Mouse (Mus musculus) embryonic facial prominence, embryonic 14.5 days (tissue): ENCODE measurements around the gene Myo10. TPM values are rescaled to one million over a fixed set of nuclear protein-coding genes. Genes with fewer than 3 reads are reported as not detected.
A peak's percentile ranks its signal among the peaks of the same experiment; 100 is the strongest.

ENCODE experiments used
- ATAC-seq: fragments of 200-750 bp; cut with Nextera tagmentation; 2 replicates; pipeline ENCODE4 v1.8.0; 2017; ENCODE audit warnings: low read depth, moderate number of reproducible peaks, moderate TSS enrichment
- DNase-seq: peaks from one replicate; pipeline ENCODE4 v3.0.0-alpha.2; 2015; ENCODE audit warnings: low spot score
- H3K27ac ChIP-seq: fragments of 300-500 bp; sonication (generic); replicated peaks from 2 replicates; pipeline ENCODE4 v1.5.1; 2014; ENCODE audit warnings: low read depth, mild to moderate bottlenecking, low read length, moderate library complexity
- H3K27me3 ChIP-seq: fragments of 300-500 bp; sonication (generic); replicated peaks from 2 replicates; pipeline ENCODE4 v1.6.1; 2014; ENCODE audit warnings: low read length; ENCODE audit not compliant: control insufficient read depth, insufficient read depth
- H3K36me3 ChIP-seq: fragments of 300-500 bp; sonication (generic); 2 replicates; pipeline ENCODE4 v1.6.1; 2014; ENCODE audit warnings: low read length, mixed read lengths; ENCODE audit not compliant: control insufficient read depth, insufficient read depth
- H3K4me1 ChIP-seq: fragments of 300-500 bp; sonication (generic); 2 replicates; pipeline ENCODE4 v1.6.1; 2014; ENCODE audit warnings: antibody characterized with exemption, low read length; ENCODE audit not compliant: control insufficient read depth, insufficient read depth
- H3K4me2 ChIP-seq: fragments of 300-500 bp; sonication (generic); 2 replicates; pipeline ENCODE4 v1.6.1; 2014; ENCODE audit warnings: low read depth, mild to moderate bottlenecking, low read length, moderate library complexity, mixed read lengths
- H3K4me3 ChIP-seq: fragments of 300-500 bp; sonication (generic); 2 replicates; pipeline ENCODE4 v1.5.1; 2014; ENCODE audit warnings: low read depth, mild to moderate bottlenecking, low read length
- H3K9ac ChIP-seq: fragments of 300-500 bp; sonication (generic); 2 replicates; pipeline ENCODE4 v1.6.1; 2014; ENCODE audit warnings: low read depth, mild to moderate bottlenecking, low read length, moderate library complexity, mixed read lengths
- H3K9me3 ChIP-seq: fragments of 300-500 bp; sonication (generic); 2 replicates; pipeline ENCODE4 v1.6.1; 2016; ENCODE audit warnings: low read length; ENCODE audit not compliant: control insufficient read depth
- WGBS: fragments of 180-500 bp; shearing (Covaris S2); extraction: QIAGEN DNeasy Blood & Tissue Kit; methylation state at CpG from one replicate; pipeline ENCODE4 v1.1.7; 2014; 5-methylcytosine and 5-hydroxymethylcytosine counted together
- polyA plus RNA-seq: library from polyadenylated mRNA; unstranded; fragments of >200 nt; fragmentation: Nextera tagmentation; extraction: Ambion mirVana; gene quantifications from 2 replicates; pipeline ENCODE4 v1.2.1, GENCODE M21; 2014

Gene Myo10
- polyA plus RNA-seq, 1 experiment from 2014 or later, result 41.8 TPM

GRCm38 (mm10) chr15:25736531-25736930 lies 114.2 kb downstream of the Myo10 start:
- H3K27me3 ChIP-seq, result no peaks in the 10 kb centered on the region
- H3K9me3 ChIP-seq, result no peaks in the 10 kb centered on the region
- H3K4me2 ChIP-seq, result no peak overlapping the region
- no peak overlapping the region for H3K4me3 ChIP-seq
- WGBS, result 79% methylated on average over 6 of the region's 6 CpGs
- no peak overlapping the region for H3K9ac ChIP-seq
- no peaks in the 10 kb centered on the region for H3K4me1 ChIP-seq
- H3K27ac ChIP-seq, result no peak overlapping the region
- no peak for DNase-seq
- ATAC-seq, result no peak
- H3K36me3 ChIP-seq, result peaks cover 78% of the 10 kb centered on the region

GRCm38 (mm10) chr15:25740271-25740670 lies 117.9 kb downstream of the Myo10 start:
- Histone ChIP-seq H3K4me2 (no peak overlapping the region), H3K27me3 (no peaks in the 10 kb centered on the region), H3K36me3 (peaks cover 87% of the 10 kb centered on the region), H3K4me3 (no peak overlapping the region), H3K27ac (no peak overlapping the region), H3K9me3 (no peaks in the 10 kb centered on the region), H3K9ac (no peak overlapping the region), H3K4me1 (no peaks in the 10 kb centered on the region)
- ATAC-seq, result no peak
- no peak for DNase-seq
- 50% methylated on average over 4 of the region's 4 CpGs for WGBS

DNA sequence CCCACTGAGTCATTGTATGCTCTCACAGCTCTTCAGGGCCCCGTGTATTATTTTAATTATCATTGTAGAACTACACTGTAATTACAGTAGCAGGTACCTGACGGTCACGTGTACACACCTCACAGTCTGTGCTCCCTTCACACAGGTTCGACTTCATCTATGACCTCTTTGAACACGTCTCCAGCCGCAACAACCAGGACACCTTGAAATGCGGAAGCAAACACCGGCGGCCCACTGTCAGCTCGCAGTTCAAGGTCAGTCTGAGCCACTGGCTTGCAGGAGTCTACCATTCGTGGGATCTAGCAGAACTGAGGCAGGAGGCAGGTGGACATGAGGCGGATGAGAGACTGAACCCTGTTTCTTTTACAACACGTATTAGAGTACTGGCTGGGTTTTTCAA lies 119.9 kb downstream of the Myo10 start:
- Histone ChIP-seq H3K9ac (no peak overlapping the region), H3K27me3 (no peaks in the 10 kb centered on the region), H3K4me1 (no peaks in the 10 kb centered on the region), H3K36me3 (peaks cover 81% of the 10 kb centered on the region), H3K9me3 (no peaks in the 10 kb centered on the region), H3K4me3 (no peak overlapping the region), H3K27ac (no peak overlapping the region), H3K4me2 (no peak overlapping the region)
- ATAC-seq (no peak), DNase-seq (no peak)
- 88% methylated on average over 13 of the region's 13 CpGs for WGBS

GRCm38 (mm10) chr15:25751510-25751909 lies 129.2 kb downstream of the Myo10 start:
- no peak overlapping the region for H3K4me2 ChIP-seq
- H3K27ac ChIP-seq, result no peak overlapping the region
- H3K4me3 ChIP-seq, result no peak overlapping the region
- DNase-seq (no peak), ATAC-seq (no peak)
- 0 out of 2 replicates have a peak, but pooled peaks cover 3% of the 10 kb centered on the region for H3K4me1 ChIP-seq
- H3K9ac ChIP-seq, result no peak overlapping the region
- H3K36me3 ChIP-seq, result peaks cover 29% of the 10 kb centered on the region; the same call in 1 of the 2 replicates
- H3K9me3 ChIP-seq, result peaks cover 3% of the 10 kb centered on the region; the same call in 1 of the 2 replicates
- 54% methylated on average over 10 of the region's 11 CpGs for WGBS
- H3K27me3 ChIP-seq, result no peaks in the 10 kb centered on the region

DNA sequence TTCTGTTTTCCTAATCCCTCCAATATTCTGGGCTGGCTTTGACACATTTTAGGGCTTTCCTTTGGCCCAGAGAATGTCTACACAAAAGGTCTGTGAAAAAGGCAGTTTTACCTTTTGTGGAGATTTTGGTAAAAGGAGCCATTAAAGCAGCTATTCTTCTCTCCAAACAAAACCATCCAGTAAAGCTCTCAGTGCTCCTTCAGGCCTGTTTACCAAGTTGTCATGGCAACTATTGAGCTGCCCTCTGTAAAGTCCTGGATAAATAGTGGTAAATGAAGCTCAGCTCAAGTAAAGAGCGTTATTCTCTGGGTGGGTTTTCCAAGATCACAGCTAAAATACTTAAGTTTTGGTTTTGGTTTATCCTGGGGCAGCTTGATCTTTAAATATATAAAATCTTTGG lies 130.3 kb downstream of the Myo10 start:
- 45% methylated on average over 1 of the region's 1 CpGs for WGBS

GRCm38 (mm10) chr15:25753003-25753402 lies 130.7 kb downstream of the Myo10 start:
- H3K27ac ChIP-seq, result no peak overlapping the region
- peaks cover 27% of the 10 kb centered on the region; the same call in 1 of the 2 replicates for H3K36me3 ChIP-seq
- H3K9ac ChIP-seq, result no peak overlapping the region
- H3K4me2 ChIP-seq, result no peak overlapping the region
- no peaks in the 10 kb centered on the region for H3K27me3 ChIP-seq
- H3K9me3 ChIP-seq, result peaks cover 6% of the 10 kb centered on the region; the same call in 1 of the 2 replicates
- no peak overlapping the region for H3K4me3 ChIP-seq
- DNase-seq, result no peak
- no peak for ATAC-seq
- 0 out of 2 replicates have a peak, but pooled peaks cover 3% of the 10 kb centered on the region for H3K4me1 ChIP-seq
- WGBS, result 42% methylated on average over 9 of the region's 9 CpGs

More for the DNA sequence above, 130.3 kb downstream of the Myo10 start:
- H3K4me3 ChIP-seq, result no peak overlapping the region
- no peak overlapping the region for H3K4me2 ChIP-seq
- DNase-seq (peak; percentile 48), ATAC-seq (peak; percentile 58; the same call in 1 of the 2 replicates)
- peaks cover 6% of the 10 kb centered on the region; the same call in 1 of the 2 replicates for H3K9me3 ChIP-seq
- peaks cover 27% of the 10 kb centered on the region; the same call in 1 of the 2 replicates for H3K36me3 ChIP-seq
- no peak overlapping the region for H3K27ac ChIP-seq
- H3K4me1 ChIP-seq, result 0 out of 2 replicates have a peak, but pooled peaks cover 3% of the 10 kb centered on the region
- no peaks in the 10 kb centered on the region for H3K27me3 ChIP-seq
- H3K9ac ChIP-seq, result no peak overlapping the region

DNA sequence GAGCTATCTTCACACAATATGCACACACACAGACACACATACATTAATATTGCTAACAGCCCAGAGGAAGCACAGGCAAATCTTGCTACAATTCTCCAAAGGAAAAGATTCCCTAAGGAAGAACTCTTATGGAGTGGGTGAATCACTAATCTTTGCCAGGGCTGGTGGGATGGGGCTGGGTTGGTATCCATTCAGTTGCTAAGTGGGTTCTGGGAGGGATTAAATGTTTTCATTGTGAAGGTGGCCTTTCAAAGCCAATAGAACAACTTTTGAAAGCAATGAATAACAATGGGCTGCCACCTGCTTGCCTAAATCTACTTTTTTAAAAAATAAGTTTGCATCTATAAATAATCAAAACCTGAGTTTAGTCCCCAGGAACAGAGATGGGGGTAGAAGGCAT lies 131.6 kb downstream of the Myo10 start:
- H3K27ac ChIP-seq, result no peak overlapping the region
- no peak for ATAC-seq
- H3K36me3 ChIP-seq, result peaks cover 23% of the 10 kb centered on the region; the same call in 1 of the 2 replicates
- H3K9ac ChIP-seq, result no peak overlapping the region
- H3K27me3 ChIP-seq, result no peaks in the 10 kb centered on the region
- H3K4me2 ChIP-seq, result no peak overlapping the region
- DNase-seq, result no peak
- H3K4me1 ChIP-seq, result 0 out of 2 replicates have a peak, but pooled peaks cover 3% of the 10 kb centered on the region
- no peak overlapping the region for H3K4me3 ChIP-seq
- H3K9me3 ChIP-seq, result peaks cover 6% of the 10 kb centered on the region; the same call in 1 of the 2 replicates

- 0 out of 2 replicates have a peak overlapping the region, but pooled peaks have one; percentile 34 for H3K9ac ChIP-seq
- no peak overlapping the region for H3K4me3 ChIP-seq
- ATAC-seq, result no peak
- peaks cover 6% of the 10 kb centered on the region; the same call in 1 of the 2 replicates for H3K9me3 ChIP-seq
- 0 out of 2 replicates have a peak, but pooled peaks cover 3% of the 10 kb centered on the region for H3K4me1 ChIP-seq
- no peak for DNase-seq
- no peak overlapping the region for H3K27ac ChIP-seq
- H3K4me2 ChIP-seq, result no peak overlapping the region
- no peaks in the 10 kb centered on the region for H3K27me3 ChIP-seq
- peaks cover 18% of the 10 kb centered on the region; the same call in 1 of the 2 replicates for H3K36me3 ChIP-seq
- WGBS, result 36% methylated on average over 13 of the region's 13 CpGs
Observed at GRCm38 (mm10) chr15:25754342-25754951, 132.1 kb downstream of the Myo10 start.
